Mouse (Mus musculus) liver, embryonic 12.5 days (tissue): ENCODE data around the gene Bmpr2. TPM values are rescaled to one million over a fixed set of nuclear protein-coding genes. Genes with fewer than 3 reads are reported as not detected.

Source experiments
- ATAC-seq: fragments of 200-750 bp; cut with Nextera tagmentation; 2 replicates; pipeline ENCODE4 v1.8.0; 2017; ENCODE audit warnings: moderate number of reproducible peaks, mild to moderate bottlenecking, moderate library complexity
- H3K27ac ChIP-seq: fragments of 300-500 bp; sonication (generic); 2 replicates; pipeline ENCODE4 v1.5.1; 2016; ENCODE audit warnings: mild to moderate bottlenecking
- H3K27me3 ChIP-seq: fragments of 300-500 bp; sonication (generic); replicated peaks from 2 replicates; pipeline ENCODE4 v1.6.1; 2016; ENCODE audit warnings: mild to moderate bottlenecking, moderate library complexity
- H3K36me3 ChIP-seq: fragments of 300-500 bp; sonication (generic); 2 replicates; pipeline ENCODE4 v1.6.1; 2016; ENCODE audit warnings: mild to moderate bottlenecking, moderate library complexity
- H3K4me1 ChIP-seq: fragments of 300-500 bp; sonication (generic); 2 replicates; pipeline ENCODE4 v1.6.1; 2016
- H3K4me2 ChIP-seq: fragments of 300-500 bp; sonication (generic); 2 replicates; pipeline ENCODE4 v1.6.1; 2016; ENCODE audit warnings: mild to moderate bottlenecking, moderate library complexity
- H3K4me3 ChIP-seq: fragments of 300-500 bp; sonication (generic); 2 replicates; pipeline ENCODE4 v1.5.1; 2016; ENCODE audit warnings: mild to moderate bottlenecking, moderate library complexity
- H3K9ac ChIP-seq: fragments of 300-500 bp; sonication (generic); 2 replicates; pipeline ENCODE4 v1.6.1; 2016; ENCODE audit warnings: mild to moderate bottlenecking, moderate library complexity
- H3K9me3 ChIP-seq: fragments of 300-500 bp; sonication (generic); replicated peaks from 2 replicates; pipeline ENCODE4 v1.6.1; 2016; ENCODE audit warnings: mild to moderate bottlenecking, moderate library complexity
- WGBS: fragments of 180-500 bp; shearing (Covaris S2); methylation state at CpG from one replicate; pipeline ENCODE4 v1.1.7; 2016; ENCODE audit not compliant: insufficient replicate concordance; 5-methylcytosine and 5-hydroxymethylcytosine counted together
- polyA plus RNA-seq: library from polyadenylated mRNA; unstranded; fragments of >200 nt; fragmentation: Nextera tagmentation; extraction: Ambion mirVana; gene quantifications from 2 replicates; pipeline ENCODE4 v1.2.1, GENCODE M21; 2016

The Bmpr2 gene
- polyA plus RNA-seq, 1 experiment from 2014 or later, result 1.5 TPM

GRCm38 (mm10) chr1:59904630-59905295 is 141.6 kb downstream of the Bmpr2 start:
- Histone ChIP-seq H3K4me3 (no peak overlapping the region), H3K4me1 (peaks cover 55% of the 10 kb centered on the region), H3K4me2 (no peak overlapping the region), H3K27me3 (no peaks in the 10 kb centered on the region), H3K36me3 (no peaks in the 10 kb centered on the region), H3K27ac (no peak overlapping the region), H3K9me3 (no peaks in the 10 kb centered on the region), H3K9ac (no peak overlapping the region)
- WGBS, result 51% methylated on average over 6 of the region's 6 CpGs
- ATAC-seq, result no peak

- peaks cover 43% of the 10 kb centered on the region for H3K4me1 ChIP-seq
- ATAC-seq, result no peak; the same call in 1 of the 2 replicates
- 55% methylated on average over 2 of the region's 2 CpGs for WGBS
Observed at GRCm38 (mm10) chr1:59905916-59906315, 142.7 kb downstream of the Bmpr2 start.

GRCm38 (mm10) chr1:59906819-59907521 is 143.8 kb downstream of the Bmpr2 start:
- no peaks in the 10 kb centered on the region for H3K9me3 ChIP-seq
- no peaks in the 10 kb centered on the region for H3K36me3 ChIP-seq
- ATAC-seq, result no peak
- WGBS, result 80% methylated on average over 13 of the region's 13 CpGs
- H3K4me2 ChIP-seq, result no peak overlapping the region
- peaks cover 38% of the 10 kb centered on the region for H3K4me1 ChIP-seq
- no peak overlapping the region for H3K9ac ChIP-seq
- no peak overlapping the region for H3K4me3 ChIP-seq
- no peaks in the 10 kb centered on the region for H3K27me3 ChIP-seq
- no peak overlapping the region for H3K27ac ChIP-seq

More at GRCm38 (mm10) chr1:59905916-59906315, 142.7 kb downstream of the Bmpr2 start:
- no peaks in the 10 kb centered on the region for H3K36me3 ChIP-seq
- H3K27ac ChIP-seq, result no peak overlapping the region
- no peaks in the 10 kb centered on the region for H3K9me3 ChIP-seq
- H3K4me2 ChIP-seq, result no peak overlapping the region
- H3K27me3 ChIP-seq, result no peaks in the 10 kb centered on the region
- no peak overlapping the region for H3K4me3 ChIP-seq
- no peak overlapping the region for H3K9ac ChIP-seq

GRCm38 (mm10) chr1:59907700-59908099 is 144.5 kb downstream of the Bmpr2 start:
- H3K4me3 ChIP-seq, result no peak overlapping the region
- no peak overlapping the region for H3K9ac ChIP-seq
- H3K27me3 ChIP-seq, result no peaks in the 10 kb centered on the region
- H3K4me1 ChIP-seq, result peaks cover 36% of the 10 kb centered on the region
- ATAC-seq, result no peak
- no peak overlapping the region for H3K27ac ChIP-seq
- 25% methylated on average over 2 of the region's 2 CpGs for WGBS
- no peak overlapping the region for H3K4me2 ChIP-seq
- no peaks in the 10 kb centered on the region for H3K36me3 ChIP-seq
- H3K9me3 ChIP-seq, result no peaks in the 10 kb centered on the region

GRCm38 (mm10) chr1:59910941-59911340 is 147.7 kb downstream of the Bmpr2 start:
- Histone ChIP-seq H3K9ac (no peak overlapping the region), H3K4me2 (no peak overlapping the region), H3K27ac (no peak overlapping the region), H3K9me3 (no peaks in the 10 kb centered on the region), H3K27me3 (no peaks in the 10 kb centered on the region), H3K4me1 (peaks cover 39% of the 10 kb centered on the region), H3K36me3 (no peaks in the 10 kb centered on the region), H3K4me3 (no peak overlapping the region)
- ATAC-seq, result no peak
- 77% methylated on average over 1 of the region's 1 CpGs for WGBS

- ATAC-seq, result peak; percentile 93
- H3K9me3 ChIP-seq, result no peaks in the 10 kb centered on the region
- no peaks in the 10 kb centered on the region for H3K36me3 ChIP-seq
- H3K27ac ChIP-seq, result peak within 1 kb of the TSS; percentile 95
- H3K9ac ChIP-seq, result peak within 1 kb of the TSS; percentile 95
- peak within 1 kb of the TSS; percentile 99 for H3K4me3 ChIP-seq
- H3K4me2 ChIP-seq, result peak within 1 kb of the TSS; percentile 99
- WGBS, result under 1% methylated on average over 66 of the region's 72 CpGs
- H3K4me1 ChIP-seq, result peaks cover 41% of the 10 kb centered on the region
- H3K27me3 ChIP-seq, result no peaks in the 10 kb centered on the region
Observed at GRCm38 (mm10) chr1:59912413-59913157, 149.4 kb downstream of the Bmpr2 start, which contains the start of gene Fam117b. Fam117b (plus strand) TSS chr1:59913006.

GRCm38 (mm10) chr1:59913195-59913868 is 150.1 kb downstream of the Bmpr2 start:
- H3K27ac ChIP-seq, result peak overlapping the region; percentile 95
- H3K36me3 ChIP-seq, result no peaks in the 10 kb centered on the region
- 1% methylated on average over 80 of the region's 98 CpGs for WGBS
- peak; percentile 57 for ATAC-seq
- peaks cover 49% of the 10 kb centered on the region for H3K4me1 ChIP-seq
- no peaks in the 10 kb centered on the region for H3K9me3 ChIP-seq
- peak overlapping the region; percentile 99 for H3K4me3 ChIP-seq
- no peaks in the 10 kb centered on the region for H3K27me3 ChIP-seq
- peak overlapping the region; percentile 99 for H3K4me2 ChIP-seq
- peak overlapping the region; percentile 95 for H3K9ac ChIP-seq

GRCm38 (mm10) chr1:59913869-59914225 is 150.6 kb downstream of the Bmpr2 start:
- Histone ChIP-seq H3K9ac (peak overlapping the region; percentile 95), H3K9me3 (no peaks in the 10 kb centered on the region), H3K36me3 (no peaks in the 10 kb centered on the region), H3K4me3 (peak overlapping the region; percentile 99), H3K4me2 (peak overlapping the region; percentile 99), H3K27ac (peak overlapping the region; percentile 95), H3K4me1 (peaks cover 51% of the 10 kb centered on the region), H3K27me3 (no peaks in the 10 kb centered on the region)
- 4% methylated on average over 12 of the region's 12 CpGs for WGBS
- no peak for ATAC-seq

- peaks cover 51% of the 10 kb centered on the region for H3K4me1 ChIP-seq
- H3K9ac ChIP-seq, result 0 out of 2 replicates have a peak overlapping the region, but pooled peaks have one; percentile 95
- H3K9me3 ChIP-seq, result no peaks in the 10 kb centered on the region
- ATAC-seq, result 0 out of 2 replicates have a peak, but pooled peaks have one; percentile 20
- no peaks in the 10 kb centered on the region for H3K27me3 ChIP-seq
- peak overlapping the region; percentile 95 for H3K27ac ChIP-seq
- peak overlapping the region; percentile 99 for H3K4me3 ChIP-seq
- 33% methylated on average over 3 of the region's 3 CpGs for WGBS
- no peaks in the 10 kb centered on the region for H3K36me3 ChIP-seq
- peak overlapping the region; percentile 99 for H3K4me2 ChIP-seq
Observed at GRCm38 (mm10) chr1:59914799-59915198, 151.6 kb downstream of the Bmpr2 start.

GRCm38 (mm10) chr1:59915843-59916610 is 152.8 kb downstream of the Bmpr2 start:
- 84% methylated on average over 10 of the region's 10 CpGs for WGBS
- Histone ChIP-seq H3K27me3 (no peaks in the 10 kb centered on the region), H3K4me3 (no peak overlapping the region), H3K9me3 (no peaks in the 10 kb centered on the region), H3K27ac (no peak overlapping the region), H3K4me1 (peaks cover 51% of the 10 kb centered on the region), H3K36me3 (no peaks in the 10 kb centered on the region), H3K4me2 (peak overlapping the region; percentile 99; the same call in 1 of the 2 replicates), H3K9ac (no peak overlapping the region)
- ATAC-seq, result no peak

GRCm38 (mm10) chr1:59917401-59917800 is 154.2 kb downstream of the Bmpr2 start:
- Histone ChIP-seq H3K4me3 (no peak overlapping the region), H3K9ac (no peak overlapping the region), H3K4me1 (peaks cover 45% of the 10 kb centered on the region), H3K9me3 (no peaks in the 10 kb centered on the region), H3K27ac (no peak overlapping the region), H3K4me2 (no peak overlapping the region), H3K36me3 (no peaks in the 10 kb centered on the region), H3K27me3 (no peaks in the 10 kb centered on the region)
- WGBS, result 48% methylated on average over 3 of the region's 3 CpGs
- no peak for ATAC-seq
